Mouse (Mus musculus): ENCODE data around the gene Kctd11. TPM values are rescaled to one million over a fixed set of nuclear protein-coding genes. Genes with fewer than 3 reads are reported as not detected.

The Kctd11 gene
- polyA plus RNA-seq, 1 experiment = 0.47 TPM

- no peaks in the 10 kb centered on the region for H3K27me3 ChIP-seq (ENCODE audit: control insufficient read depth, insufficient read depth, low read length)
- TF ChIP-seq CTCF (IDR thresholded peaks at IDR 0.05; ENCODE audit: control insufficient read depth, insufficient read depth, insufficient replicate concordance, low read depth, low read length) (no peak), POLR2A (IDR thresholded peaks at IDR 0.05; ENCODE audit: control insufficient read depth, low read depth, low read length) (no peak)
- H3K4me1 ChIP-seq (ENCODE audit: control insufficient read depth, insufficient read depth, low read length) = peaks cover 10% of the 10 kb centered on the region
- peaks cover 6% of the 10 kb centered on the region for H3K36me3 ChIP-seq (ENCODE audit: control insufficient read depth, insufficient read depth, low read length)
- H3K27ac ChIP-seq (ENCODE audit: control insufficient read depth, insufficient read depth, low read depth, low read length) = no peak overlapping the region
- H3K4me3 ChIP-seq (ENCODE audit: control insufficient read depth, low read depth, low read length) = no peak overlapping the region
Observed at GRCm38 (mm10) chr11:69910781-69911560, 29.8 kb upstream of the Kctd11 start.

- Histone ChIP-seq H3K27ac (ENCODE audit: control insufficient read depth, insufficient read depth, low read depth, low read length) (no peak overlapping the region), H3K4me3 (ENCODE audit: control insufficient read depth, low read depth, low read length) (no peak overlapping the region), H3K4me1 (ENCODE audit: control insufficient read depth, insufficient read depth, low read length) (peaks cover 10% of the 10 kb centered on the region), H3K36me3 (ENCODE audit: control insufficient read depth, insufficient read depth, low read length) (peaks cover 6% of the 10 kb centered on the region), H3K27me3 (ENCODE audit: control insufficient read depth, insufficient read depth, low read length) (no peaks in the 10 kb centered on the region)
- TF ChIP-seq CTCF (IDR thresholded peaks at IDR 0.05; ENCODE audit: control insufficient read depth, insufficient read depth, insufficient replicate concordance, low read depth, low read length) = no peak
- TF ChIP-seq POLR2A (IDR thresholded peaks at IDR 0.05; ENCODE audit: control insufficient read depth, low read depth, low read length) = no peak
Observed at GRCm38 (mm10) chr11:69910177-69910576, 29.0 kb upstream of the Kctd11 start.

GRCm38 (mm10) chr11:69909174-69909573 is 28.0 kb upstream of the Kctd11 start:
- TF ChIP-seq CTCF (IDR thresholded peaks at IDR 0.05; ENCODE audit: control insufficient read depth, insufficient read depth, insufficient replicate concordance, low read depth, low read length) = no peak
- no peak for TF ChIP-seq POLR2A (IDR thresholded peaks at IDR 0.05; ENCODE audit: control insufficient read depth, low read depth, low read length)
- Histone ChIP-seq H3K36me3 (ENCODE audit: control insufficient read depth, insufficient read depth, low read length) (peaks cover 6% of the 10 kb centered on the region), H3K27me3 (ENCODE audit: control insufficient read depth, insufficient read depth, low read length) (no peaks in the 10 kb centered on the region), H3K27ac (ENCODE audit: control insufficient read depth, insufficient read depth, low read depth, low read length) (no peak overlapping the region), H3K4me3 (ENCODE audit: control insufficient read depth, low read depth, low read length) (no peak overlapping the region), H3K4me1 (ENCODE audit: control insufficient read depth, insufficient read depth, low read length) (peaks cover 5% of the 10 kb centered on the region)

- H3K27me3 ChIP-seq (ENCODE audit: control insufficient read depth, insufficient read depth, low read length) = no peaks in the 10 kb centered on the region
- H3K4me3 ChIP-seq (ENCODE audit: control insufficient read depth, low read depth, low read length) = no peak overlapping the region
- peaks cover 6% of the 10 kb centered on the region for H3K36me3 ChIP-seq (ENCODE audit: control insufficient read depth, insufficient read depth, low read length)
- H3K27ac ChIP-seq (ENCODE audit: control insufficient read depth, insufficient read depth, low read depth, low read length) = no peak overlapping the region
- peaks cover 5% of the 10 kb centered on the region for H3K4me1 ChIP-seq (ENCODE audit: control insufficient read depth, insufficient read depth, low read length)
- TF ChIP-seq POLR2A (IDR thresholded peaks at IDR 0.05; ENCODE audit: control insufficient read depth, low read depth, low read length) = no peak
- no peak for TF ChIP-seq CTCF (IDR thresholded peaks at IDR 0.05; ENCODE audit: control insufficient read depth, insufficient read depth, insufficient replicate concordance, low read depth, low read length)
Observed at GRCm38 (mm10) chr11:69908645-69909044, 27.4 kb upstream of the Kctd11 start.

GRCm38 (mm10) chr11:69904311-69904710 is 23.1 kb upstream of the Kctd11 start:
- Histone ChIP-seq H3K27ac (ENCODE audit: control insufficient read depth, insufficient read depth, low read depth, low read length) (no peak overlapping the region), H3K4me3 (ENCODE audit: control insufficient read depth, low read depth, low read length) (no peak overlapping the region), H3K36me3 (ENCODE audit: control insufficient read depth, insufficient read depth, low read length) (peaks cover 4% of the 10 kb centered on the region), H3K4me1 (ENCODE audit: control insufficient read depth, insufficient read depth, low read length) (peaks cover 6% of the 10 kb centered on the region), H3K27me3 (ENCODE audit: control insufficient read depth, insufficient read depth, low read length) (no peaks in the 10 kb centered on the region)
- TF ChIP-seq CTCF (IDR thresholded peaks at IDR 0.05; ENCODE audit: control insufficient read depth, insufficient read depth, insufficient replicate concordance, low read depth, low read length) (no peak), POLR2A (IDR thresholded peaks at IDR 0.05; ENCODE audit: control insufficient read depth, low read depth, low read length) (no peak)

GRCm38 (mm10) chr11:69902972-69903371 is 21.8 kb upstream of the Kctd11 start:
- Histone ChIP-seq H3K27ac (ENCODE audit: control insufficient read depth, insufficient read depth, low read depth, low read length) (no peak overlapping the region), H3K4me1 (ENCODE audit: control insufficient read depth, insufficient read depth, low read length) (peaks cover 6% of the 10 kb centered on the region), H3K27me3 (ENCODE audit: control insufficient read depth, insufficient read depth, low read length) (no peaks in the 10 kb centered on the region), H3K36me3 (ENCODE audit: control insufficient read depth, insufficient read depth, low read length) (peaks cover 4% of the 10 kb centered on the region), H3K4me3 (ENCODE audit: control insufficient read depth, low read depth, low read length) (peak overlapping the region; percentile 83)
- TF ChIP-seq POLR2A (IDR thresholded peaks at IDR 0.05; ENCODE audit: control insufficient read depth, low read depth, low read length) (no peak), CTCF (IDR thresholded peaks at IDR 0.05; ENCODE audit: control insufficient read depth, insufficient read depth, insufficient replicate concordance, low read depth, low read length) (no peak)

GRCm38 (mm10) chr11:69901993-69902392 is 20.8 kb upstream of the Kctd11 start:
- Histone ChIP-seq H3K4me3 (ENCODE audit: control insufficient read depth, low read depth, low read length) (peak overlapping the region; percentile 83), H3K27me3 (ENCODE audit: control insufficient read depth, insufficient read depth, low read length) (no peaks in the 10 kb centered on the region), H3K4me1 (ENCODE audit: control insufficient read depth, insufficient read depth, low read length) (peaks cover 6% of the 10 kb centered on the region), H3K27ac (ENCODE audit: control insufficient read depth, insufficient read depth, low read depth, low read length) (peak overlapping the region; percentile 21), H3K36me3 (ENCODE audit: control insufficient read depth, insufficient read depth, low read length) (peaks cover 1% of the 10 kb centered on the region)
- TF ChIP-seq POLR2A (IDR thresholded peaks at IDR 0.05; ENCODE audit: control insufficient read depth, low read depth, low read length) = no peak
- TF ChIP-seq CTCF (IDR thresholded peaks at IDR 0.05; ENCODE audit: control insufficient read depth, insufficient read depth, insufficient replicate concordance, low read depth, low read length) = no peak
